Mouse (Mus musculus) cerebellum, postnatal 25 days (tissue): ENCODE data around the gene Tppp.
"Not testable (repeated sequence)": the region's sequence is repeated elsewhere in the genome, so short reads cannot be mapped to it uniquely, and the experiment has no call there.

ENCODE experiments used
- DNase-seq, 2 experiments: peaks; one replicate each; pipeline ENCODE4 v3.0.0; 2021; ENCODE audit warnings: mixed read lengths in 2 of 2

Gene Tppp

GRCm38 (mm10) chr13:74008948-74009718 lies at the start of gene Tppp:
TSS of gene Tppp (plus strand) at chr13:74009407.
- DNase-seq: peak; percentile 95 to 97

GRCm38 (mm10) chr13:73960117-73960652 lies 49.0 kb upstream of the Tppp start:
- DNase-seq: no peak

- DNase-seq: no peak
Observed at GRCm38 (mm10) chr13:73961177-73961576, 48.0 kb upstream of the Tppp start.

- no peak for DNase-seq
Observed at GRCm38 (mm10) chr13:73963551-73963950, 45.7 kb upstream of the Tppp start, which contains the start of gene Zdhhc11. TSS of gene Zdhhc11 (plus strand) at chr13:73963851.

- DNase-seq: peak; percentile 58 to 67
Observed at GRCm38 (mm10) chr13:73970545-73971448, 38.4 kb upstream of the Tppp start.

- DNase-seq: no peak
Observed at GRCm38 (mm10) chr13:73974523-73974922, 34.7 kb upstream of the Tppp start.

- DNase-seq: no peak
Observed at GRCm38 (mm10) chr13:73976935-73977334, 32.3 kb upstream of the Tppp start.

GRCm38 (mm10) chr13:73990325-73990724 lies 18.9 kb upstream of the Tppp start:
- no peak for DNase-seq

- DNase-seq: no peak
Observed at GRCm38 (mm10) chr13:73990761-73991160, 18.4 kb upstream of the Tppp start.

- DNase-seq: no peak
Observed at GRCm38 (mm10) chr13:73991267-73991666, 17.9 kb upstream of the Tppp start.

GRCm38 (mm10) chr13:73996456-73996855 lies 12.8 kb upstream of the Tppp start:
- DNase-seq: no peak

- DNase-seq: no peak
Observed at GRCm38 (mm10) chr13:74000519-74000918, 8.7 kb upstream of the Tppp start.

- DNase-seq: no peak
Observed at GRCm38 (mm10) chr13:74000961-74001360, 8.2 kb upstream of the Tppp start.

GRCm38 (mm10) chr13:74001492-74001891 lies 7.7 kb upstream of the Tppp start:
- no peak for DNase-seq

GRCm38 (mm10) chr13:74006881-74007280 lies 2.3 kb upstream of the Tppp start:
- not testable (repeated sequence) for DNase-seq

- not testable (repeated sequence) for DNase-seq
Observed at GRCm38 (mm10) chr13:74008216-74008615, 991 bp upstream of the Tppp start.

- peak; percentile 84 to 91 for DNase-seq
Observed at GRCm38 (mm10) chr13:74009791-74010614, 796 bp downstream of the Tppp start.

- DNase-seq: peak; percentile 63 to 70
Observed at GRCm38 (mm10) chr13:74010678-74011077, 1.5 kb downstream of the Tppp start.

- no peak for DNase-seq
Observed at GRCm38 (mm10) chr13:74015908-74016307, 6.7 kb downstream of the Tppp start.

- DNase-seq: no peak
Observed at GRCm38 (mm10) chr13:74017426-74017825, 8.2 kb downstream of the Tppp start.

GRCm38 (mm10) chr13:74019006-74019405 lies 9.8 kb downstream of the Tppp start:
- DNase-seq: not testable (repeated sequence)
